Mouse (Mus musculus): ENCODE results near the gene Aldh1l1. TPM values are rescaled to one million over a fixed set of nuclear protein-coding genes. Genes with fewer than 3 reads are reported as not detected.

The Aldh1l1 gene
- total RNA-seq, 2 experiments from 2014 or later, result 42.9 to 45.0 TPM

DNA sequence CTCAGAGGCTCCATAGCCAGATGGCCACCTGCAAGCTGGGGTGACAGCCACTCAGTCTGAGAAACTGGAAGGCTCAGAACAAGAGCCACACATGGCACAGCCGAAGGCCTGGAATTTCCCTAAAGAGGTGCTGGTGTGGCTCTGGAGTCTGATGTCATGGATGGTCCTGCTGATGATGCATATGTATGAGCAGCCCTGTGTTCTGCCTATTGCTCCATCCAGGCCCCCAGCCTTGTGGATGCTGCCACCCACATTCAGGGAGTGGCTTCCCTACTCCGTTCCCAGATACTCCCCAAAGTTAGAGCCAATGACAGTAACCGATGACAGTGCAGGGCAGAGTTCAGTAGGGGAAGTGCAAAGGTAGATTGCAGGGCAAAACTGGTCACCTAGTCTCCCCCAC lies 91.9 kb downstream of the Aldh1l1 start:
- no peak for DNase-seq (ENCODE audit: low spot score in 2 of 2)

DNA sequence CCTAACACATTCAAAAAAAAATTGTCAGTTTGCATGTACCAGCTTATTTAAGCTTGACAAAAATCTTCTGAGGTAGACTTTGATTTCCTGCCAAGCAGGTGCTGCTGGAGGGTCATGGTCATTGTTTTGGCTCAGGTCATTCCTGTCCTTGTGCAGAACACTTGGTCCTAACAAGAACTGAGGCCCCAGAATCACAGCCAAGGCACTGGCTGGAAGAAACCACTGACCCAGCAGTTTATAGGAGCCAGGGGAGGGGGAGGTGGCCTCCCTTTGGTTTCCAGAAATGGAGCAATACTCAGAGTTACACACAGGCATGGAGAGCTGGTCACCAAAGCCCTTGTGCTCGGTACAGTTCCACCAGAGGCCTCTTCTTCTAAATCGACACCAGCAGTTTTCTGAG lies 96.1 kb downstream of the Aldh1l1 start:
- no peak for DNase-seq (ENCODE audit: low spot score in 2 of 2)

DNA sequence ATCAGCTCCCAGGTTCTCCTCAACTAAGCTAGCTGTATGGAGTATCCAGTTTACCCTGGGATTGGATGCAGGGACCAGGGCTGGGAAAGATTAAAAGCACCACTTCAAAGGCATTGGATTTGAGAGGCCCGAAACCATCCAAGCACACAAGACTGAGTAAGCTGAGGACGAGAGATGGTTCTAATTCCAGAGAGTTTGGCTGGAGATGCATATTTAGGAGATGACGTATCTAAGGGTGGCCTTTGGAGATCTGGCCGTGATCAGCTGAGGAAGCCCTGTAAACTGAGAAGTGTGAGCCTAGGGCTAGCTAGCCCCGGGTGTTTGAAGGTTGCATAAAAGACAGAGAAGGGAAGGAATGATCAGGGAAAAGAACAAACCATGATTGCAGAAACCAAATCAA lies 101.9 kb downstream of the Aldh1l1 start:
- DNase-seq (ENCODE audit: low spot score in 2 of 2), result no peak

DNA sequence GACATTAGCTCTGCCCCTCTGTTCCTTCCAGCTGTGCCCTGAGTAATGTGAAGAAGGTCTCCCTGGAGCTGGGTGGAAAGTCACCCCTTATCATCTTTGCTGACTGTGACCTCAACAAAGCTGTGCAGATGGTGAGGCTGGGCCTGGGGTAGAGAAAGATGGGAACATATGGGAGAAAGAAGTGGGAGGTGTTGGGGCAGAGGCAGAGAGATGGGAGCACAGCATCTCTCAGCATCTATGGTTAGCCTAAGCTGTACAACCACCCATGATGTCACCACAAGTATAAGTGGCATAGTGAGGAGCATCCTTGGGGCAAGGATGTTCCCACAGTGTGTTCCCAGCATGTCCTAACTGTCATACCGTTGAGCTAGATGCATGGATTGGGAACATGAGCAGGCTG lies 104.5 kb downstream of the Aldh1l1 start:
- DNase-seq (ENCODE audit: low spot score in 2 of 2), result no peak

DNA sequence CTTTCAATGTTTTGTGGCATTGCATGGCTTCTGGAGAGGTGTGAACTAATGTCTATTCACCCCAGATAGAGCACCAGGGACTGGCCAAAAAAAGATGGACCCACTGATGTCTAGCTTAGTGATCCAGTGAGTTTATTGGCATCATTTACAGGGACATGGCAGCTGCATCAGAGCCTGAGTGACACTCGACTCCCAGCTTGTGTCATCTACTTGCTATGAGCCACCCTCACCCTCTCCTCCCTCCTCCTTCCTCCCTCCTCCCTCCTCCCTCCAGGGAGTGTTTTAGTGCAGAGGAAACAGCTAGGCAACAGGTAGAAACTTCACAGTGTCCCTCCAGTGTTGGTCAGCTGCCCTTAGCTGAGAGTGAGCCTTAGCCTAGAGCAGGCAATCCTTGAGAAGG lies 108.7 kb downstream of the Aldh1l1 start:
- no peak for DNase-seq (ENCODE audit: low spot score in 2 of 2)

DNA sequence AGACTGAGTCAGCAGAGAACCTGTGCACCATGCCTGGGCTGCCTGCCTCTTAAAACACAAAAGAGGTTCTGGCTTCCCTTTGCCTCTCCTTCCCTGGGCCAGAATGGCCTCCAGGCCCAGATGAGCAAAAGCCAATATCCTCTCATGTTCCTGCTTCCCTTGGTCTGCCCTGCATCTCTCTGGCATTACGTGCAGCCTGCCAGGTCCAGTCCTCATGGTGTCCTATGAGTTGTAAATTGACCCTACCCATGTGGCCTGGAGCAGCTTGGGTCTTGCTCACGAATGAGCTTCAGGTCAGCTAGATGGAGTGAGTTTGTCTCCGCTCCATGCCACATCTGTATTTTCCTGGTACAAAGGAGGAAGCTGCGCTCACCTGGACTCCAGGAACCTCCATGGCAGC lies 110.8 kb downstream of the Aldh1l1 start:
- DNase-seq (ENCODE audit: low spot score in 2 of 2), result no peak

DNA sequence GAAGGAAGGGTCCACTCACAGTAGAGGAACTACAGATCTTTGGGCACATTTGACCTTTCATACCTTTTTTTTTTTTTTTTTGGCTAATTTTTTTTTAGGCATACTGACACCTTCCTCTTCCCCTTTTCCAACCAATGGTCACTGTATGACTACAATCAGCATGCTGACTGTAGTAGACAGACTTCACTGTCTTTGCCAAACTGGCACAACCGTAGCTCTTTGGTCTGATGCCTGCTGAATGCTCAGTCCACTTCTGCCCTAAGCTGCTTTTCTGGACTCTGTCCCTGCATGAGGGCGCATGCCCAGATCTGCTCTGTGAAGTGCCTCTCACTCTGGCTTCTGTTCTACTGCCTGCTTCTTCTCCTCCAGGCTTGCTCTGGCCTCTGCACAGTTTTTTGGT lies 111.4 kb downstream of the Aldh1l1 start:
- DNase-seq (ENCODE audit: low spot score in 2 of 2), result peak; percentile 32 to 72

DNA sequence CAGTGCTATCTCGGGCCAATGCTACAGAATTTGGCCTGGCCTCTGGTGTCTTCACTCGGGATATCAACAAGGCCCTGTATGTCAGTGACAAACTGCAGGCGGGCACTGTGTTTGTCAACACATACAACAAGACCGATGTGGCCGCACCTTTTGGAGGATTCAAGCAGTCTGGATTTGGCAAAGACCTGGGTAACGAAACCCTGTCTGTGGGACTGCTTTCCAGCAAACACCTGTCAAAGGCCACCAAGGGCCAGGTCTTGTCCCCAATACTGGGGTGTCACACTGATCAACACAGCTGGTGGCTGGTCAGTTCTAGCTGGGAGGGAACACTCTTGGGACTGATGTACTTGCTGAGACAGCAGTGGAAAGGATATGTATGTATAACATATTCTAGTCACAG lies 112.0 kb downstream of the Aldh1l1 start:
- no peak for DNase-seq (ENCODE audit: low spot score in 2 of 2)

DNA sequence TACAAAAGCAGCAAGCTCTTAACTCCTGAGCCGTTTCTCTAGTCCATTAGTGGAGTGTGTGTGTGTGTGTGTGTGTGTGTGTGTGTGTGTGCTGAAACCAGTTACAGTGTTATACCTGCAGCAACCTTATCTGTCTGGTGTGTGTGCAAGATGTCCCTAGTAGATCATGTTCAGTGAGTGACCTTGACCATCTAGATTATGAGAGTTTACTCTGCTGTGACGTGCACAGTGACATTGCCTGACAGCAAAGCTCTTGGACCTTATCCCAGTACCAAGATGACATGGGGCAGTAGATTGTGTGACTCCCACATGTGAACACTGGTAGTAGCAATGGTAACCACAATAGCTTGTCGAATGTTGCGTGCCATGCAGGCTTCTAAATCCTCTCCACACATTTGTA lies 114.1 kb downstream of the Aldh1l1 start:
- no peak for DNase-seq (ENCODE audit: low spot score in 2 of 2)

DNA sequence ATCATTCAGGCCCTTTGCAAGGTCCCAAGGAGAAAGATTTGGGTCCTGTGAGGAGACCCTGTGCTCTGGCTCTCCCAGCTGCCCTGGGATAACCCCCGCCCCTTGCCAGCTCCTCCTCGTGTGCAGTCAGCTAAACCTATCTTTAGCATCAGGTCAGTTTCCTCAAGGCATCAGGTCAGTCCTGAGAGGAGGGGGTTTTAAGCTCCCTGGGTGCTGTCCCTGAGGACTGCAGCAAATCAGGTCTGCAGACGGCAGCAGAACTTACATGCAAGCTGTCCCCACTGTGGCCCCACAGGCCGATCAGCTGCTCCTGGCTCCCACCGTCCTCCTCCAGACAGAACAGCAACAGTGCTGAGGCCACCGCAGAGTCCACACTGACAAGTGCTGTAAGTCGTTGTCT lies 115.5 kb downstream of the Aldh1l1 start:
- no peak for DNase-seq (ENCODE audit: low spot score in 2 of 2)

DNA sequence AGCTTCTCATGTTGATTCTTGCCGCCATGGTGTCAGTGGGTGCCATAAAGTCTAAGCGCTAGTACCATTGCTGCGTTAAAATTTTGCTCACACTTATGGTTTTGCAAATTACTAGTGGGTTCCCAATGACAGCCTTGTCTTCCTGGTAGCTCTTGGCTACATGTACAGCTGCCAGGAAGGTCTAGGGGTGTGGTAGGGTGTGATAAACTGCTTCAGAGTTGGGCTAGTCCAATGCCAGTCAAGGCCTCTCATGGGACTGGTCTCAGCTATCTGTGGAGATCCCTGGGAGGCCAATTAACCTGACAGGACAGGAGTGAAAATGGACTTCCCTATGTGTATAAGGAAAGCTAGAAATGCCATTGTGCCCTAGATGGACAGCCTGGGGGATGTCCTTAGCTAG lies 116.1 kb downstream of the Aldh1l1 start:
- DNase-seq (ENCODE audit: low spot score in 2 of 2), result no peak

DNA sequence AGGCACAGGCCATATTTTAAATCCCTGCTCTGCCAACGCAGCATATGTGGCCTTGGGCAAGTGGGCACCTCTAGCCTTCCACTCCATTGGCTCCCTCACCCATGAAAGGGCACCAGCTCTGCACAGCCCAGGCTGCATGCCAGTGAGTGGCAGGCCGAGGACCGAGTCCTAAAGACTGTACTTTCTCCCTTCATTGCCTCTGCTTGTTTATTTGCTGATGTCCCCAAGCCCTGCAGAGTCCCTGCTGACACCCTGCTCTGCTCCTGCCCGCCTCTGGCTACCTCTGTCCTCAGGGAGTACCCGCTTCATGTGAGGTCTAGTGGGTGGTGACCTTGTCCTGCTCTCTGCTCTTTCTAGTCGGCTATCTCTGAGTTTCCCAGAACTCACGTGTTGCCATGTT lies 116.9 kb downstream of the Aldh1l1 start:
- no peak for DNase-seq (ENCODE audit: low spot score in 2 of 2)

DNA sequence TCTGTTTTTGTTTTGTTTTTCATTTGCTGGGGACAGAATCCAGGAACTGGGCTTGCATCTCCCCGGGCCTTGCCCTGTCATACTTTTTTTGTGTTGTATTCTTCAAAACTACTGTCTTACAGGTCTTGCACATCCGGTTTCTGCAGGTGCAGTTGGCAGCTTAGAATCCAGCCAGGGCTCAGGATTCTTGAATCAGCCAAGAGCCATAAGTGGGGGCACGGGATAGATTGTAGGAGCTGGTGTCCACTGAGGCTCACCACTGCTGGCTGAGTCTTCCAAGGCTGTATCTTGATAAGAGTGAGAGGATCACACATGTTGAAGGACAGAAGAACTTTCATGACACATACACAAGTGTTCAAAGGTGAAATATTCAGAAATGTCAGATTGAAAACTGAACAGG lies 117.9 kb downstream of the Aldh1l1 start:
- no peak for DNase-seq (ENCODE audit: low spot score in 2 of 2)

DNA sequence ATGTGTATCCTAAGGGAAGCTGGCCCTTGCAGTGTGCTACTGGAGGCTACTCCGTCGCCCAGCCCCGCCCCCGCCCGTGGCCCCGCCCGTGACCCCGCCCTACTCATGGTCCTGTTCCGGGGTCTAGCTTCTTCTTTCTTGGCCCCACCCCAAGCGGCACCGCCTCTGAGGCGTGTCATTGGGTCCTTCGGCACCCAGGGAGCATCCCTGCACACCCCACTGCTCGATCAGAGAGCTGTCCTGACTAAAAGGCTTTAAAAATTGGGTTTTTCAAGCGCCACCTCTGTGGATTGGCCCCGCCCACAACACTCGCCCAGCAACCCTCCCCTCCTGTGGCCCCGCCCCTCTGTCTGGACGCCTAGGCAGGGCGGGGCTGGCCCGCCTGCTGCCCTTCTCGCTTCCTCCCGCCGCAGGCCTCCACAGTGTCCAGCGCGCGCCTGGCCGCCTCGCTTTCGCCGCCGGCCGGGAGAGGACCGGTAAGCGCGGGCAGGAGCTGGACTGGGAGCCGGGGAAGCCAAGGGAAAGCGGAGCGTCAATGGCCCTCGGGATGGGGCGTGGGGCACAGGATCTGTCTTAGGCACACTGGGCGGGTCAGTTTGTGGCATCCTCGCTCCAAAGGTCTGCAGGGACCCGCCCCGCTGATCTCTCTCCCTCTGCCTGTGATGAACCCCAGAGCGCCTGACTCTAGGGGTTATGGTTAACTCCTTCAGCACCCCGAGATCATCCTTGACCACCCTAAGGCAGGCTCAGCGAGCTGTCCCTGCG lies 118.5 kb downstream of the Aldh1l1 start, which contains the start of gene Slc41a3:
Gene Slc41a3, plus strand, starts transcription at position 193 of the 765 bp plus-strand sequence.
- peak; percentile 84 to 85 for DNase-seq (ENCODE audit: low spot score in 2 of 2)

DNA sequence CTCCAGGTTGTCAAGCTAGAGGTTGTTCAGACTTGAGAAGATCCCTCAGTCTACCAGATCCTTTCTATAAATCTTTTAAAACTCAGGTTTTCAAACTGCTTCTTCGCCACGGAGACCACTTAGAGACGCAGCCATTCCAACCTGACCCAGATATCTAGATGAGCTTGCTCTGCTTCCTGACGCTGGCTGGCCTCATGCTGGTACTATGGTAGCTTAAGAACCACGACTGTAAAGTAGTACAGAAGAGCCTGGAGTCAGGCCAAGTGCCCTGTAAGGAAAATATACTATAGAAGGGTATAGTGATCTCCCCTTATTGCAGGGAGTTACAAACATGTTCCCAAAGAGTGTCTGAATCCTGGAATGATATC lies 119.1 kb downstream of the Aldh1l1 start:
- no peak for DNase-seq (ENCODE audit: low spot score in 2 of 2)

DNA sequence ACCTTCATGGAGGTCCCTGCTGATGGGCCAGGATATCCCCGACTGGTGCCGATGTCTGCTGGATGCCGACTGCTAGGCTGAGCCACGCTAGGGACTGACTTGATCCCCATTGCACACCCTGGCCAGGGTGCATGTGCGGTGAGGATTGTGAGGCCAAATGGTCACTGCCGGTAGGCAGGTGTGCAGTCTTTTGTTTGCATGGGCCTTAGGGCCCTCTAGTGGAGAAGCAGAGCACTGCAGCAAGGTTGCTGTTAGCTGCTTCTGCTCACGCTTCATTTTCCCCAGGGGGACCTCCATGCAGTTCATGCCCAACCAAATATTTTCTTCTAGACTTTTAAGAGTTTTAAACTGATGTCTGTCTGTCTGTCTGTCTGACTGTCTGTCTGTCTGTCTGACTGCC lies 120.3 kb downstream of the Aldh1l1 start:
- DNase-seq (ENCODE audit: low spot score in 2 of 2), result peak; percentile 43 to 51

DNA sequence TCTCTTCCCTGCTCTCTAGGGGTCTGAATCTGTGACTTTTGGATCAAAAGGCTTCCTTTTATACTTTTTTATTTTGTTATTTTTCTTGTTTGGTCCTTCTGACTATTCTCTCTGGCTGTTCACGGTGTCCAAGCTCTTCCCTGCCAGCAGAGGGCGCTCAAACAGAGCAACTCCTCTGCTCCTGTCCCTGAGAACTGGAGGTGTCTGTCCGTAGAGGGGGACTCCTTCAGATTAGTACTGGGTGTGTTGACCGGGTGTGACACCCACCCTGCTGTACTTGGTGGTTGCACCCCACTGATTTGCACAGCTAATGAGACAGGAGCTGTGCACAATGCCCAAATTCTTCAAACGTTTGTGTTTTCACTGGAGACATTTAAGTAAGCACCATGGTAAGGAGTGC lies 121.0 kb downstream of the Aldh1l1 start:
- peak; percentile 35 to 57 for DNase-seq (ENCODE audit: low spot score in 2 of 2)

DNA sequence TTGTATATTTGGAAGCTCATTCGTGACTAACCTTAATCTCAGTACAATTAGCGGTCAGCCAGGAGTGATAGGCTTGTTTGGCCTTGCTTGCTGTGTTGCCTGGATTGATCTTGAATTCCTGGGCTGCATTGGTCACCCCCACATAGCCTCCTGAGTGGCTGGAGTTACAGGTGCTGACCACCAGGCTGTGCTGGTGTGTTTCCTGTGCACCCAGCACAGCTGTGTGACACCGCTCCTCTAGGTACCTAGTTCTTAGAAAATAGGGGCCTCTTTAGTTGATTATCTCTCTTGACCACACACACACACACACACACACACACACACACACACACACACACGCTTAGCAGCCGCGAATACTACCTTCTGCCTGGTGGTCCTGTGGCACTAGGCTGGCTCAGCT lies 122.0 kb downstream of the Aldh1l1 start:
- no peak for DNase-seq (ENCODE audit: low spot score in 2 of 2)

DNA sequence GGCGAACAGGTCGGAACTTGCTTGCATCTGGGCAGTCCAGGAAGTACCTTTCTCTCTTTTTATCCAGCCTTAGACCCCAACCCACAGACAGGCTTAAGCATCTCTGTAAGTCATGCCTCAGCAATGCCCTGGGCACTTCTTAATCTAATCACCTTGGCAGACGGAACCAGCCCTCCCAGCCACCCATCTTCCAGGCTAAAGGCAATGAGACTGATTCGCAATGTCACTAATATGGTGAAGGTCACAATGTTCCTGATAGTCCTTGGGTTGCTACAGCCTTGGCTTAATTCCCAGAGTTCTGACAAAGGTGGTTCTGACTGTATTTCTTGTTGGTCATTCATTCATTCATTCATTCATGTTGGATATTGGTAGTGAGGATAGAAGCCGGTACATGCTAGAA lies 124.0 kb downstream of the Aldh1l1 start:
- DNase-seq (ENCODE audit: low spot score in 2 of 2), result no peak

DNA sequence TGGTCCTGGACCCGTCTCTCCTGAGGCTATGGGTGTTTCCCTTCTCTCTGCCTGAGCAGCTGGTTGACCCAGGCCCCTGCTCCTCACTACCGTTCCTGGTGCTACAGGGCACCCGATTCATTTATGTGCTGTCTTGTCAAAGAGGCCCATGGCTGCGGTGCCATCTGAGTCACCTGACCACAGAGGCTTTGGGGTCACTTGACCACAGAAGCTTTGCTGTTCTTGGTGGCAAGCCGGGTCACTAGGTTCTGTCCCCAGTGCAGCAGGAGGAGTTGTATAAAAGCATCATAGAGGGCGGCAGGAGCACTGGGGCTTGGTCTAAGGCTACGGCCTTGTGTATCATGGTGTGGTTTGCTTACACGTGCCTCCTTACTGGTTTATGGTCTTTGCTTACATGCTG lies 127.0 kb downstream of the Aldh1l1 start:
- no peak for DNase-seq (ENCODE audit: low spot score in 2 of 2)

DNA sequence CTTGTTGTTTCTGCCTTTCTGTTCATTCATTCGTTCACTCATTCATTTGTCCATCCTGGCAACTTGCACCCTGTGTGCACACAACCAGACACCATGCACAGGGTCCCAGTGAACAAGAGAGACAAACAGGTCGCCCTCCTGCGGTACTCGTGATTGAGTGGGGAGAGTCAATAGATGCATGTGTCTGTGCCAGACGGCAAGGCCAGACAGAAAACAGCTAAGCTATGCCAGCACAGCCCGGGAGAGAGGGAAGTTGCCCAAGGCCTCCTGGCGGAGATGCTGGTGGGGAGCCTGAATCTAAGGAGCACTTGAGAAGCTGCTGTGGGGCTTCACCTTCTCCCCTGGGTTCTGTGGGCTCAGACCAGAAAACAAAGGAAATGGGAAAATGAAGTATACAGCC lies 129.1 kb downstream of the Aldh1l1 start:
- DNase-seq (ENCODE audit: low spot score in 2 of 2), result peak; percentile 29 to 34

DNA sequence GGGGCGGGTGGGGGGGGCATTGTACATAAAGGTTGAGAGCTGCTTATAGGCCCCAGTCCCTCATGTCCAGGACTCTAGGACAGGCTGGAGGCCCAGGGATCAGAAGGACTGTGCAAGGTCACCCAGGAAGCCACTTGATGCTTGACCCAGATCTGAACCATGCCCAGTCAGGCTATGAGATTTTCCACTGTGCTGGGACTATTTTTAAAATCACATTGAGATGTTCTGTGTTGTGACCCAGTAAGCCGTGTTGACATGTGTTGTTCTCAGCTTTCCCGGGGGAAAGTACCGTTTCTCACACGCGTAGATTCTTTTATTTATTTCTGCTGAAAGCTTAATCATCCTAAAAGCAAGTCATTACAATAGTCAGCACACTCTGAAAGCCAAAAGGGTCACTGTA lies 129.8 kb downstream of the Aldh1l1 start:
- no peak for DNase-seq (ENCODE audit: low spot score in 2 of 2)

DNA sequence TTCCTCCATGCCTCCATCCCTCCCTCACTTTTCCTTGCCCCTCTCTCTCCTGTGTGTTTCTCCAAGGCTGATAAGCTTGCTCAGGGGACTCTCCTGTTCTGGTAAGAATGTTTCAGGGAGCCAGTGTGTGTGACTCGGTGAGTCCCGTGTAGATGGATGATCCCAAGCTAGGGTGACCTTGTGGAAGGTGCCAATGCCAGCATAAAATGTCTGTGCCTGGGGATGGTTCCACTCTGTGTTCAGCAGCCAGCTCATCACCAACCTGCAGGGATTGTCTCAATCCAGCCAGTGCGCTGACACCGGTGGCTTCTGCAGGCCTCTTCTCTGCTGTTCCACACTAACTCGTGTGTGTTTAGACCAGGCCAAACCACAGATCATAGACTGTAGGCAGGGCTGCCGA lies 130.3 kb downstream of the Aldh1l1 start:
- no peak for DNase-seq (ENCODE audit: low spot score in 2 of 2)

DNA sequence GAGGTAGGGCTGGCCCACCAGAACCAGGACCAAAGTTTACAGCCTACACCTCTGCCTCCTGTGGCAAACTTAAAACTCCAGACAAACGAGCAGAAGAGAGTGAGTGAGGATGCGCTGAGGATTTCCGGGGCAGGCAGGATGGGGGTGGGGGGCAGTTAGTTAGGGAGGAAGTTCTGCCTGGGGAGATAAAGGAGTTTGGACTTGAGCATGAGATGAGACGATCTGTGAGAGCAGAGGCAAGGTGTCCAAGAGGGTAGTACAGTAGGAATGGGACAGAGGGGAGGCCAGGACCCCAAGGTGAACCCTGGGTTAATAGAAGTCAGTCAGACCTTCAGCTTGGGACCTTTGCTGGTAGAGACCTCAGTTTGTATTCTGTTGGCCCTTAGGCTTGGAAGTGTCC lies 132.0 kb downstream of the Aldh1l1 start:
- no peak for DNase-seq (ENCODE audit: low spot score in 2 of 2)
